Mouse (Mus musculus) cerebral cortex, adult 2 months (tissue): ENCODE results near the gene Mpped2.

Source experiments
- WGBS: fragments of 180-500 bp; shearing (Covaris S2); methylation state at CpG from one replicate; pipeline ENCODE4 v1.1.7; 2018; 5-methylcytosine and 5-hydroxymethylcytosine counted together

Gene Mpped2

DNA sequence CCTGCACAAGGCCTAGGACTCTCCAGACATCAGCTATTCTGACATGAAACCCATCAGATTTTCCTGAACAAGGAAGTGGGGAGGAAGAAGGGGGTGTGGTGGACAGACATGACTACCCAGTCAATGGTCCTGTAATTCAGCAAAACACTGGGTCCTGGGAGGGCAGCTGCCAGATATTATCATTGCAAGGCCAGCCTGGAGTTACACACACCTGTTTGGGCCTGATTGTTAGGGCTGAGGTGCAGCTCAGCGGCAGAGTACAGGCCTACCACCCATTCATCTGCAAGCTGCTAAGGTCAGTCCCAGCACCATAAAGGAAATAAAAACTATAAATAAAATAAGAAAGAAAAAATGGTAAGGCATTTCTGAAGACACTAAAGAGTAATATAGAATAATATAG lies 52.3 kb downstream of the Mpped2 start:
- WGBS, result 86% methylated on average over 1 of the region's 1 CpGs

GRCm38 (mm10) chr2:106746211-106746610 lies 53.1 kb downstream of the Mpped2 start:
- 38% methylated on average over 6 of the region's 6 CpGs for WGBS

- 64% methylated on average over 4 of the region's 4 CpGs for WGBS
Observed at GRCm38 (mm10) chr2:106746905-106747304, 53.8 kb downstream of the Mpped2 start.

DNA sequence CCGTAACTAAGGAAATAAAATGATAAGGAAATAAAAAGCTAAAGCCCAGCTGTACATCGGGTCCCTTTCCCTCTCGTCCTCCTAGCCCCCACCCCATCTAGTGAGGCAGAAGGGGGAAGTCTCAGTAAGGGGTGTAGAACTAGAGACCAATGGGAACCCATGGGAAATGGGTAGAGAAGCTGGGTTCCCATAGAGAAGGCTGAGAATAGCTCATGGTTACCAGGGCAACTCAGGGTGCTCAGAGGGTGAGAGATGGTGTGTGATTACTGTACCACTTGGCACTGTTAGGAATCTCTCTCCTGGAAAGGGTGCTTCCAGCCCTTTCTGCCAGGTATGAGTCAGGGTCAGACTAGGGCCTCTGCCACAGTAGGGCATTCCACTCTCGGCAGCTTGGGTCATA lies 54.3 kb downstream of the Mpped2 start:
- 62% methylated on average over 4 of the region's 4 CpGs for WGBS

GRCm38 (mm10) chr2:106750878-106751277 lies 57.8 kb downstream of the Mpped2 start:
- 79% methylated on average over 3 of the region's 3 CpGs for WGBS

DNA sequence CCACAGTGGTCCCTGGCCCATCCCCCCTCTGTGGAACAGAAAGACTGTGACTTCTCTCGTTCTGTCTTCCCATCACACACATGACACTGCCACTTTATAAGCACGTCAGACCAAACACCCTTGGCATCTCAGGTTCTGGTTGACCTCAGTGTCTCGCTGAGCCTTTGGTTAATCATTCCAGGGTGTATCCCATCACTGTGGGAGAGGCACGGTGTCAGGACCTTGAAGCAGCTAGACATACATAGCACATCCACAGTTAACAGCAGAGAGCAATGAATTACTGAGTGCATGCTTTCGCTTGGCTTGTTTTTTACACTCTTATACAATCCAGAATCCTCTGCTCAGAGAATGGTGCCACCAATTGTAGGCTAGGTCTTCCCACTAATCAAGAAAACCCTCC lies 60.6 kb downstream of the Mpped2 start:
- WGBS, result 90% methylated on average over 5 of the region's 5 CpGs

DNA sequence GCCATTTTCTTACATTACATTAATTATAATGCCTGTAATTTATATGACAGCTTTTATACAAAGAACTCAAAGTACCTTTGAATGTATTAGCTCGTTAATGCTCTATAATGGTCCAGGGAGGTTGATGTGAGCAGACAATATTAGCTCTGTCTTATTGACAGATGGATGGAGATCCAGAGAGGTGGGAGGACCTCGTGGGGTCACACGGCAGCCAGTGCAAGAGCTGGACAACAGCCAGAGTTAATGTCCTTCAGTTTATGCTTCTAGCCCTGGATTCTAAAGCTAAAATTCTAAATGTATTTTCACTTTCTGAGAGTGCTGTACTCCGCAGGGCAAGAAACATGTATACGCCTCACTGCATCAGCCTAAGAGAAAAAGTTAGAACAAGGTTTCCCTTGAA lies 61.6 kb downstream of the Mpped2 start:
- WGBS, result 79% methylated on average over 5 of the region's 5 CpGs

- 70% methylated on average over 13 of the region's 13 CpGs for WGBS
Observed at GRCm38 (mm10) chr2:106756354-106757103, 63.5 kb downstream of the Mpped2 start.

DNA sequence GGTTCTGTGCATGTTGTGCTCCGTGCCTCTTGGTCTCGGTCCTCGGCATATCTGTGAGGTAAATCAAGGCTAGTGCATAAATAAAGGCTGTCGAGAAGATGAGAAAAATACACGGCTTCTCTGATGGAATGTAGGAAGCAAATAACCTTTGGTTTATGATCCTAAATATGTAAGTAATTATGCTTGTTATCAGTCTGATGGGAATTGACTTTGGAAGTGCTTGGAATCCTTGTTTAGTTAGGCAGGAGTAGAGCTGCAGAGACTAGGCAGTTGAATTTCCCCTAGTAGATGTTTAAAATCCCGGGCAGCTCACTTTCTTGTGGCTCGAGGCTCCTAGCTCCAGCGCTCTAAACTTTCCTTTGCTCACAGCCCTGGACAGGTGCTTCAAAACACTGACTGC lies 69.9 kb downstream of the Mpped2 start:
- 89% methylated on average over 8 of the region's 8 CpGs for WGBS

DNA sequence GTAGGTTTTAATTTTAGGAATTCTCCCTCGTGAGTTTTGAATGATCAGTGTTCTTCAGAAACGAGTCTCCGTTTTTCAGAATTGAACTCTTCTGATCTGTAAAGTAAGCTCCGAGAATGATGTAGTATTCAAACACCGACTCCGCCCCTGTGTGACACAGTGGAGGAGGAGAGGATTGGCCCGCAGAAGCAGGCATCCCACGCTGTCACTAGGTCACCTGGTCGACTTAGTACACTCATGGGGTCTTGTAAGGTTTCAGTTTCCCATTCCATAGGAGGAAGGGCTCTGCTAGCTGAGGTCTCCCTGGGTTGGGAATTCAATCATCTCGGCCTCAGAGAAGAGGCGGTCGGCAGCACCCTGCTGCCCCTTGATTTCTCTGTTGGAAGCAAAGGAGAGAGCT lies 76.2 kb downstream of the Mpped2 start:
- 88% methylated on average over 12 of the region's 12 CpGs for WGBS

DNA sequence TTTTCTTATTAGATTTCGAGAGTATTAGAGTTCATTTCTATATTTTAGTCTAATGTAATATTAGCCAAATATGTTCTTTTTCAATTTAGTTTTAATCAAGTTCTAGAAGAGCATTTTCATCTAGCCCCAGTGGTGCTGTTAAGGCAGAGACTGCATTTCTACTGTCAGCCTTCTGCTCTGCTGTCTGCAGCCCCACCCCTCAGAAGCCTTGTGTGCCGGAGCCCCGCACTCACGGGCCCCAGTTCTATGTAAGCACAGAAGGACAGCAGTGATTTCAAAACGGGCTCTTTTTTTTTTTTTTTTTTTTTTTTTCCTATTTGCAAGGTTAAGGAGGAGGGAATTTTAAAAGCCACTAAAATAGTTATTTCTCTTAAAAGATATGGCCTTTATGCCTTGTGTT lies 79.6 kb downstream of the Mpped2 start:
- WGBS, result 70% methylated on average over 5 of the region's 5 CpGs

GRCm38 (mm10) chr2:106774251-106775196 lies 81.5 kb downstream of the Mpped2 start:
- 88% methylated on average over 10 of the region's 10 CpGs for WGBS

- 90% methylated on average over 2 of the region's 2 CpGs for WGBS
Observed at GRCm38 (mm10) chr2:106775994-106776393, 82.9 kb downstream of the Mpped2 start.

DNA sequence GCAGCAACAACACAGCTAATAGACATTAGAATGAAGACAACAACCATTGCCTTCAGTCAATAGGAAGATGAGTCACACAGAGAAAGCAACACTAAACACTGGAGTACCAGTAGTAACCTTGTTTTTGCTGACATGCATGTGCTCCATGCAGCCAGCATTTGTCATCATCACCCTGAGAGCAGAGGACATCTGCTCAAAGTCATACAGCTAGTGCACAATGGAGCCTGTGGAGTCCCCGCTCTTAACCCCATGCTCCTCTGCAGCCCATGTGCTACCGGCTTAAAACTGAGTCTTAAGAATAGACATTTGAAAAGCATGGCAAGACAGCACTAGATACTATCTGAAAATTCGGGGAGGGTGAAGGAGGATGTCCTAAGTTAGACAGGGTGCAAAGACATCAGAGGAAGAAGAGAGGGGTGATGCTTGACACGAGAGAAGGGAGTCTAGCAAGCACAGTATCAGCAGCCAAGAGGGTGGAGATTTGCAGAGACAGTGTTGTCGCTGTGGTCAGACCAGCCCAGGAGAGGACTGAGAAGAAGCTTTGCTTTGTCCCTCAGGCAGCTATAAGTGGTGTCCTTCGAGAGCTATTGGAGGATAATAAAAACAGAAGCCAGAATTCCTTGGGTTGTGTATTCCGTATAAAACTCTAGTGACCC lies 85.9 kb downstream of the Mpped2 start:
- WGBS, result 64% methylated on average over 7 of the region's 7 CpGs

DNA sequence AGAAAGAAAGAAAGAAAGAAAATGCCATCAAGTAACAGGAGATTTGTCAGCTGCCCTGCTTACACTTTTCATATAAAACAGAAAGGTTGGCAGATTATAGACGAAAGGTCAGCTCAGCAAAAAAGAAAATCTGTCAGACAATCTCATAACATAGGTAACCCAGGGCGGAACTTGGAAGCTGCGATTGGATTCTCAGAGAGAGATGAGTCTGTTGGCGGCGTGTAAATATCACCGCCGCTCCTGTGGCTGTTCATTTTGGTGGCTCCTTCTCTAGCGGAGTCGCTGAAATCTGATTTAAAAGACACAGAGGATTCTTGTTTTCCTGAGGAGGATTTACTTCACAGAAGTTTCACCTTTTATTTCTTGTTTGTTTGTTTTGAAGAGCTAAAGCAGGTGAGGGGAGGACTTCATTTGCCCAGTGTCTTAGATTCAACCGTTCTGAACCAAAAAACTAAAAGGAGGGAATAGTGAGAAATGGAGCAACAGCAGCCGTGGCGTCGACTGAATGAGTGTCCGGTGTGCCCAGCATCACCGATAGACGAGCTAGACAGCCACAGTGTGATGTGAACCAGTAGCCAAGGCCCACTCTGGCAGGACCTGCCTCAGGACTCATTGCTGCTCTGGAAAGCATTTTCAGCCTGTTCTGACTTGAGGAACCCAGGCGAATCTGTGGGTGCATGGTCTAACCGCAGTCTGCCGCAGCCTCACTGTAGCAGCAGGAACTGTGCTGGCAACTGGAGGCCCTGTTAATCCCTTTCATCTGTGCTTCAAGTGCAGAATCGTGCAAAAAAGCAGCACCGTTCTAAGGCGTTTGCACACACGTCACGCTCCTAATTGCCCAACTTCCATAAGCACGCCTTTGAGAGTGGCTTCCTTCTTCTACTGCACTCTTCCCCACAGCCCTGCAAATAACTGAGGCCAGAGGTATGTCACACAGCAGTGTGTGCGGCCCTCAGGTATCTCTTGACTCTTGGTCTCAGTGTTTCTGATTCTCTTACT lies 88.4 kb downstream of the Mpped2 start:
- 49% methylated on average over 26 of the region's 26 CpGs for WGBS

- 47% methylated on average over 4 of the region's 4 CpGs for WGBS
Observed at GRCm38 (mm10) chr2:106783311-106783710, 90.2 kb downstream of the Mpped2 start.

DNA sequence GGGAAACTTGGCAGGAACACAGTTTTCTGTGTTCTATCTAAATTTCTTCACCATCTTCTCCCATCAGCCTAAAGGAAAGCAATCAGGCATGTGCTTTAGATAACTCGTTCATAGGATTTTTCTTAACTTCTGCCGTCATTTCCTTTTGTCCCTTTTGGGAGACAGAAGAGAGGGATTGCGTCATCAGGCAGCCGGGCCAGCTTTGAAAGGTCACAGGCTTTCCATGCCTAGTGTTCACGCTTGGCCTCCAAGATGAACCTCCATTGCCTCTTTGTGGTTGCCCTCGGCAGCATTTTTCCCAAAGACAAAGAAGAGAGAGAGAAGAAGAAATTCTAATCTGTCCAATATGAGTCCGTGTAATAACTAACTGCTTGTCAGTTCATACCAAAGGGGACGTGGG lies 95.0 kb downstream of the Mpped2 start:
- WGBS, result 38% methylated on average over 8 of the region's 8 CpGs

- 73% methylated on average over 4 of the region's 4 CpGs for WGBS
Observed at GRCm38 (mm10) chr2:106788573-106788972, 95.5 kb downstream of the Mpped2 start.

- WGBS, result 86% methylated on average over 5 of the region's 5 CpGs
Observed at GRCm38 (mm10) chr2:106789694-106790328, 96.7 kb downstream of the Mpped2 start.

- WGBS, result 80% methylated on average over 3 of the region's 3 CpGs
Observed at GRCm38 (mm10) chr2:106790329-106790701, 97.2 kb downstream of the Mpped2 start.

DNA sequence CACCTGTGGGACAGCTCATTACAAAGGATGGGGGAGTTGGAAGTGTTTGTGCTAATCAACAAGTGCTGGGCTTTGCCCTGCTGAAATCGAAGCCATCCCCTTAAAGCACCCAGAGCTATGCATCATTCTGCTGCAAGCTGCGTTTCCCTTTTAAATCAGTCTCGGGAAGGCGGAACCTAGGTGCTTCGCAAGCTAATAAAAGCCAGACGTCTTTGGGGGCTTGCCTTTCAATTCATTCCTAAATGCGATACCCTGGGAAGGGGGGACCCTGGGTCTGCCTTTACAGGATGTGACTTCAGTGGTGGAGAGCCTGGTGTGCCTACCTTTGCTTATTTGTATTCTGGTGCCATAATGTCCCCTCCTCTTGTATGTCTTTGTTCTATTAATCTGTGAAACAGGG lies 103.2 kb downstream of the Mpped2 start:
- 72% methylated on average over 7 of the region's 7 CpGs for WGBS
